Mouse (Mus musculus): Measurements from ENCODE around the gene Rgs12.

DNA sequence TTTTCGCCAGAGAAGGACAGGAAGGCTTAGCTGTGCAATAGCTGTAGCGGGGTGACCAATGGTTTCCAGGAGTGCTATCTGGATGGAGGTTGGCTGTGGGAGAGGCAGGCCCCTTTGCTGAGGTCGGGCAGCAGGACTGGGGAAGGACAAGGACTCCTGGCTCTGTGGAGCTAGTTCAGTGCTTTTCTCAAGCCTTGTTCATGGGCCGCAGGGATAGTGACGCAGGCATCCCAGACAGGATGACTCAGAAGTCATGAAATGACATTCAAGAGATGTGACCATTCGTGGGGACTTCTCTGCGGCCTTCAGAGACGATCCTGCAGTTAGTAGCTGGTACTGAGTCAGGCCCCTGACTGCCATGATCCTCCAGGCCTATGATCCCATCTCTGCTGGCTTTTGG, 121.1 kb downstream of the Rgs12 start:
- TF ChIP-seq CTCF (IDR thresholded peaks at IDR 0.05; ENCODE audit: insufficient read depth, low read length) (no peak), POLR2A (IDR thresholded peaks at IDR 0.05; ENCODE audit: borderline replicate concordance, extremely low read depth, low read depth, low read length) (no peak)
